9 mouse cellular contexts compared by ENCODE assay signal in the genomic region with DNA sequence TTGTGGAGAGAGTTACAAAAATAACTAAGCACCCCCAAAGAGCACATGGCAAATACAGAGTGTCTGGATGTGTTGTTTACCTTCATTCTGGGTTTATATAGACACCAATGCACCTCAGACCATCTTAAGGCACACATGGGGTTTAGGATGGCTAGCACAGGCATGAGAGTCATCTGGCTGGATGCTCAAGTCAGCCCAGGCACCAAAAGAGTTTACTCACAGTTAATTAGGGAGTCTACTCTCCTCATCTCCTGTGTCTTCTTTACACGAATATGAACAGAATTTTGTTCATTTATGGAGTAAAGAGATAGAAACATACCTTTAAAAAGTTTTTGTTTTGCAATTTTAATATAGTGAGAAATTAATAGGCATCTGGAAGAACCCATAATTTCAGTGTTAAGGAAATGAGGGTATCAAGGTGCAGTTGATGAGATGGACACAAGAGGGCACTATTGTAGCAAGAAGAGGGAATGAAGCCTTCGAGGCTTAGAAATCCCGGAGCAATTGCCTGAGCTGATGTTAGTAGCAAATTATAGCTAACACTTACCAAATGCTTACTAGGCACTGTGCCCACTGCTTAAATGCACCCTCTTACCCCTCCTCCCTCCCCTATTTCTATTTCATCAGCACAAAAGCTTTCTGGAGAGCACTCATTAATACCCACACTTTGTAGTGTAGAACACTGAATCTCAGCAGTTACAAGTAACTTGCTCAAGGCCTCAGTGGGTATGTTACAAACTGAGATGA.
DNase-seq lines count a peak whose midpoint lies in the region; ATAC-seq lines count a peak whose summit lies in the region.
"Had no signal": no experiment of that assay in that cellular context is flagged by ENCODE, and none has a peak within 500 bp of the region (broad histone marks: within the 10 kb centered on the region; RNA-seq: fewer than 3 reads in every experiment).

No protein-coding gene starts in this region.

- DNase-seq in cerebellum, adult 11 months, result peak; percentile 14
- DNase-seq in B cell, adult 2 months, result peak; percentile 3 to 7
- peak; percentile 46 for DNase-seq in cerebellum, adult 8-10 months
- DNase-seq in frontal cortex, postnatal 10 days (ENCODE audit: low spot score in 2 of 2), result peak; percentile 27 to 45
- DNase-seq in layer of hippocampus, adult 9-11 months, result peak; percentile 45
- DNase-seq in splenic B cell, adult 2 months (ENCODE audit: low read depth, low spot score), result peak; percentile 29
- DNase-seq: liver, embryonic 13.5 days had no signal

- H3K36me3 ChIP-seq in splenic B cell, adult 2 months (ENCODE audit: control insufficient read depth, insufficient read depth, low read length, poor library complexity, severe bottlenecking), result no peaks in the 10 kb centered on the region
- H3K36me3 ChIP-seq: liver, embryonic 13.5 days had no signal

- ATAC-seq in cerebellum, adult (ENCODE audit: insufficient number of reproducible peaks, low FRiP score, low TSS enrichment), result no peak
- ATAC-seq in megakaryocyte-erythroid progenitor cell, adult 5-6 weeks (replicated peaks; ENCODE audit: low FRiP score, low TSS enrichment, poor library complexity, severe bottlenecking), result 0 out of 2 replicates have a peak, but pooled peaks have one; percentile 63

- H3K27me3 ChIP-seq in splenic B cell, adult 2 months (ENCODE audit: control insufficient read depth, insufficient read depth, low read length, poor library complexity, severe bottlenecking), result no peaks in the 10 kb centered on the region
- H3K27me3 ChIP-seq: liver, embryonic 13.5 days had no signal
